Mouse (Mus musculus): ENCODE measurements around the gene Gsx2.

Gene Gsx2

DNA sequence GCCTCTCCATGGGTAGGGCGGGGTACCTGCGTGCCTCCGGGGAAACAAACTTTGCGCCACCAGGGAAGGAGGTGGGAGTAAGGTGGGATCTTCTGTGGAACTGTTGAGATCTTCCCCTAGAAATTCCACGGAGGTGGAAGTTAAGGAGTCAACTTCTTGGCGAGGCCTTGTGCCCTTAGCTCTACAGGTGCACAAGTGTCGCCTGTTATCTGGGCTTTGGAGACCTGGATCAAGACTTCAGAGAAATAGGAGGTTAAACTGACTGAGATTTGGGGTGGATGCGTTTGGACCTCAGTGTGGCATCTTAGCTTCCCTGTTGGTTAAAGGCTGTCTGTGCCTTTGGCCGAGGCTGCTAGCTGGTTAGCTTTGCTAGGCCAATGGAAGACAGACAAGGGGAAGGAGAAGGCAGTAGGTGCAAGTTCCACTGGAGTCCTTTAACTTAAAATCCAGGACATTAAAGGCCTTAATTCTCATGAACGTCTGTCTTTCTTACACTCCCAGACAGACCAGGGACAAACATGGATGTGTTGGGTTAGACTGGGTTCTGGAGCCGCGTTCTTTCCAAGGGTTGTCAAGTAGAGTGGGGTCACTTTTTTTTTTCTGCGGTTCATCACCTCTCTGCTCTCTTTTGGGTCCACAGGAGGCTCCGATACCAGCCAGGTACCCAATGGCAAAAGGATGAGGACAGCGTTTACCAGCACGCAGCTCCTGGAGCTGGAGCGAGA is 1.1 kb downstream of the Gsx2 start:
- DNase-seq (ENCODE audit: low spot score): no peak

- DNase-seq (ENCODE audit: low spot score): no peak
Measured at GRCm38 (mm10) chr5:75077051-75077380, 1.6 kb downstream of the Gsx2 start.

DNA sequence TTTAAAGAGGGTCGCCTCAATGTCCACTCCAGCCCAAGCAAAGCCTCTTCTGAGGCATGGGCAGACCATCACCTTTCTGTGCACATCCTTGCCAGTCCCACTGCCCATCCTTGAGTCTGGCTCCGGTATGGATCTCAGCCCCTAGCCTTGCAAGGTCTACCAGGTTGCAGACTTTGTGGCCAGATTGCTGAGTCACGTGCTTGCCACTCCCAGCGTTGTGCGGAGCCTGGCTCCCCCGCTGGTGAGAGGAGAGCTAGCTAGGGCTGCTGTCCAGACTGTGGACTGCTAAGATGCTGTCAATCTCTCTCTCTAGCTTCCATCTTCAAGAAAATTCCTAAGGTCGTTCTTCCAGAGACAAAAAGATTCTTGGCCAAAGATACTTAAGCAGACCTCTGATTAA is 4.2 kb downstream of the Gsx2 start:
- DNase-seq (ENCODE audit: low spot score): no peak

GRCm38 (mm10) chr5:75082439-75082838 is 7.0 kb downstream of the Gsx2 start:
- DNase-seq (ENCODE audit: low spot score): no peak

GRCm38 (mm10) chr5:75083061-75083460 is 7.7 kb downstream of the Gsx2 start:
- no peak for DNase-seq (ENCODE audit: low spot score)

- DNase-seq (ENCODE audit: low spot score): no peak
Measured at GRCm38 (mm10) chr5:75083591-75084392, 8.4 kb downstream of the Gsx2 start.

GRCm38 (mm10) chr5:75084393-75084870 is 9.0 kb downstream of the Gsx2 start:
- no peak for DNase-seq (ENCODE audit: low spot score)

DNA sequence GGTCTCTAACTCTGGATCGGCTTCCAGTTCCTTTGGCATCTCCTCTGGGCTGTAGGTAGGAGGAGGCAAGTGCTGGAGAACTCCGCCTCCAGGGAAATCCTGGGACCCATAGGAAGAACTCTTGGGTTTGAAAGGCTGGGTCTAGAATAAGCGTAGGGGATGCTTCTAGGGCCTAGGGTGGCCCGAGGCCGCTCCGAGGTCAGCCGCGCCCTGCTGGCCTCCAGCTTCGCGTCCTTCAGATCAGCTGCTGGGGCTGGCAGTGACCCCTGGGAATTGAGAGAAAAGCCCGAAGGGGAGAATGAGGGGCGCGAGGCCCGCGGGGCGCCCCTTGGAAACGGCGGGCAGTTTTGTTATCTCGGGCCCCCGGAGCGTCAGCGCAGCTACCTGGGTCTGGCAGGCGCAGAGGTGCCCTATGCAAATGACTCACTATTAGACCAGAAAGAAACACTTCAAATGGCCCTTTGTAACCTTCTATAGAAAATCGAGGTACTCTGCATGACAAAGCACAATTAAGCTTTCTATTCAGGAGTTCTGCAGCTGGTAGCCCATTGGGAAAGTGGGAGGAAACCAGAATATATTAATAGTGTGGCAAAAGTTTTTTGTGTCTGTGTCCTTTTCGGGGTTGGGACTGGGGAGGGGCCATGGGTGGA is 9.6 kb downstream of the Gsx2 start:
- DNase-seq (ENCODE audit: low spot score): no peak

- no peak for DNase-seq (ENCODE audit: low spot score)
Measured at GRCm38 (mm10) chr5:75085521-75085875, 10.1 kb downstream of the Gsx2 start.

DNA sequence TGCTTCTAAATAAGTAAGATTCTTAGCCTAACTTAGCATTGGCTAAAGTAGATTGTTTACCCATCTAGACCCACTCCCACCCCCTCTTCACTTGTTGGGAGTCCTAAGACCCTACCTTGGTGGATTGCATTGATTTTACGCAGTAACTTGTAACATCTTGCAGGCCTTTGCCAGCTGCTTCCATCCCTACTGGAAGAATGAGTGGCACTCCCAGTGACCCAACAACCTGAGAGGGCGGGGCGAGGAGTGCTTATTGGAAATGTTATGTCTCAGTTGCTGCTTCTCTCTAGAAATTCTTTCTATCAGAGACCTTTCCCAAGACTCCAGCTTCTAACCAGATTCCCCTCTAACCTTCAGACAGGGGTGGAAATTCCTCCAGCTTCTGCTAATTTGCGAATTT is 10.5 kb downstream of the Gsx2 start:
- no peak for DNase-seq (ENCODE audit: low spot score)

DNA sequence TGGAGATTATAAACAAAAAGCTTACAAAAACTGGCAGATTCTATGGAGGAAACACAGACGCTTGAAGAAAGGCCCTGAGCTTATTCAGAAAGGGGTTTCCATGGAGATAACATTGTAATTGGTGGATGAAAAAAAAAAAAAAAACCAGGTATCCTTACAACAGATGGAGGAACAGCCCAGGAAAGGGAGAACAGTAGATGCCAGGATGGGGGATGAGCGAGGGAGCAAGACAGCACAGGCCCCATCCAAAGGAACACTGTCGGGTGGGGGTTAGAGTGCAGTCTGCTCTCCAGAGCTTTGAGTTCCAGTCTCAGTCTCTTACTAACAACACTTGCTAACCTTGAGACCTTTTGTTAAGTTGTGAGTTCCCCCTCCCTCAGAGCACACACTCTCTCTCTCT is 31.1 kb downstream of the Gsx2 start:
- no peak for DNase-seq (ENCODE audit: low spot score)

GRCm38 (mm10) chr5:75109368-75109767 is 34.0 kb downstream of the Gsx2 start:
- no peak for DNase-seq (ENCODE audit: low spot score)

DNA sequence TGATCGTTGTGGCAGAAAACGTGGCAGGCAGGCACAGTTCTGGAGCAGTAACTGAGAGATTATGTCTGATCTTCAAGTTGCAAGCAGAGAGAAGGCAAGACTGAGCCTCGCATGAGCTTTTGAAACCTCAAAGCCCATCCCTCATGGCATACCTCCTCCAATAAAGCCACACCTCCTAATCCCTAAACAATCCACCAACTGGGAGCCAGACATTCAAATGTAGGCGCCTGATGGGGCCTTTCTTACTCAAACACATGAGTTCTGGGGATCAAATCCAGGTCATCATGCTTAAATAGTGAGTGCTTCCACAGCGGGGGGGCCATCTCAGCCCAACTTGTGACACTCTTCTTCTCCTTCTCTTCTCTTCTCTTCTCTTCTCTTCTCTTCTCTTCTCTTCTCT is 36.4 kb downstream of the Gsx2 start:
- no peak for DNase-seq (ENCODE audit: low spot score)

- DNase-seq (ENCODE audit: low spot score): peak; percentile 48
Measured at GRCm38 (mm10) chr5:75118840-75119239, 43.4 kb downstream of the Gsx2 start.

- DNase-seq (ENCODE audit: low spot score): peak; percentile 40
Measured at GRCm38 (mm10) chr5:75121646-75122045, 46.2 kb downstream of the Gsx2 start.

Data from testis, postnatal 14 days (tissue).